Comparison of ENCODE assay signal across 10 mouse cellular contexts in genomic region chr7:44704363-44704762, GRCm38 (mm10). TPM values are rescaled to one million over a fixed set of nuclear protein-coding genes. Genes with fewer than 3 reads are reported as not detected.
A peak's percentile ranks its signal among the peaks of the same experiment; 100 is the strongest.
DNase-seq lines count a peak whose midpoint lies in the region; ATAC-seq and TF ChIP-seq lines count a peak whose summit lies in the region.
"Had no signal": no experiment of that assay in that cellular context is flagged by ENCODE, and none has a peak within 500 bp of the region (broad histone marks: within the 10 kb centered on the region; RNA-seq: fewer than 3 reads in every experiment).

No protein-coding gene starts in this region.

- H3K9me3 ChIP-seq in neural tube, embryonic 11.5 days (ENCODE audit: control insufficient read depth, low read length) = no peaks in the 10 kb centered on the region

- peak; percentile 38 to 79 for DNase-seq in adrenal gland, adult (ENCODE audit: inconsistent age in 2 of 2, low spot score in 1 of 2)
- no peak for DNase-seq in adrenal gland, adult 8-10 months
- DNase-seq in layer of hippocampus, adult 2 months (ENCODE audit: low spot score in 2 of 2) = peak in 1 of 2 experiments; percentile 60
- no peak for DNase-seq in layer of hippocampus, adult 9-11 months
- peak; percentile 77 for DNase-seq in R1 (ENCODE audit: low read depth, low spot score)
- DNase-seq in neural tube, embryonic 11.5 days (ENCODE audit: low spot score) = peak; percentile 27
- DNase-seq in gastrocnemius, postnatal 10 days = no peak

- ATAC-seq in erythroblast, adult 5-6 weeks (replicated peaks; ENCODE audit: low FRiP score, poor library complexity, severe bottlenecking) = peak; percentile 55; the same call in 1 of the 2 replicates
- no peak for ATAC-seq in neural tube, embryonic 11.5 days (ENCODE audit: insufficient read depth, low FRiP score, low TSS enrichment)

- no peak overlapping the region for H3K27ac ChIP-seq in layer of hippocampus, adult 2 months
- H3K27ac ChIP-seq in neural tube, embryonic 11.5 days (ENCODE audit: low read depth, low read length) = no peak overlapping the region
- H3K27ac ChIP-seq: limb, embryonic 12.5 days had no signal

- H3K9ac ChIP-seq in neural tube, embryonic 11.5 days (ENCODE audit: low read length) = no peak overlapping the region
- H3K9ac ChIP-seq: limb, embryonic 12.5 days had no signal

- WGBS in neural tube, embryonic 11.5 days = 64% methylated on average over 3 of the region's 3 CpGs

- H3K4me1 ChIP-seq in neural tube, embryonic 11.5 days (ENCODE audit: control insufficient read depth, insufficient read depth, low read length) = no peaks in the 10 kb centered on the region
- H3K4me1 ChIP-seq: limb, embryonic 12.5 days had no signal

- H3K4me3 ChIP-seq in layer of hippocampus, adult 2 months = no peak overlapping the region
- no peak overlapping the region for H3K4me3 ChIP-seq in neural tube, embryonic 11.5 days (ENCODE audit: low read depth, low read length)
- H3K4me3 ChIP-seq: limb, embryonic 12.5 days had no signal

- H3K4me2 ChIP-seq in neural tube, embryonic 11.5 days (ENCODE audit: low read depth) = no peak overlapping the region
- H3K4me2 ChIP-seq: limb, embryonic 12.5 days had no signal

- no peaks in the 10 kb centered on the region for H3K36me3 ChIP-seq in neural tube, embryonic 11.5 days (ENCODE audit: control insufficient read depth, insufficient read depth, low read length)
- H3K36me3 ChIP-seq: limb, embryonic 12.5 days had no signal

- no peaks in the 10 kb centered on the region for H3K27me3 ChIP-seq in neural tube, embryonic 11.5 days (ENCODE audit: control insufficient read depth, insufficient read depth, low read length)
- H3K27me3 ChIP-seq: limb, embryonic 12.5 days had no signal

- peak; percentile 87 for TF ChIP-seq CTCF in layer of hippocampus, adult 2 months (conservative IDR thresholded peaks at IDR 0.05)

RNA-seq across cellular contexts. Expression of gene Izumo2, which starts 4.2 kb away (rescaled TPM):
- not detected for total RNA-seq in adrenal gland, adult 8-10 months (2022)
- total RNA-seq in layer of hippocampus, adult 2 months (2021) = not detected
- not detected in 2 replicates for total RNA-seq in erythroblast, adult 5-6 weeks (2015; ENCODE audit: low replicate concordance)
- total RNA-seq in erythroblast, adult 5-6 weeks (2017; ENCODE audit: low replicate concordance) = not detected in 2 replicates
- polyA plus RNA-seq in neural tube, embryonic 11.5 days (2014; fragmentation: Nextera tagmentation; extraction: Ambion mirVana) = not detected in 2 replicates
- total RNA-seq in gastrocnemius, postnatal 10 days (2021) = not detected
- polyA plus RNA-seq: frontal cortex, adult 2 months; limb, embryonic 12.5 days had no signal

RNA-seq across cellular contexts. Expression of gene Myh14, which starts 33.7 kb away (rescaled TPM):
- 10 to 100 TPM in 1 of 4 experiments, 1 to 10 TPM in 3; 7.3 to 16.5 (median 8.4) TPM for total RNA-seq in adrenal gland, adult 8-10 months (2022)
- 10 to 100 TPM; 30.4 TPM for total RNA-seq in layer of hippocampus, adult 2 months (2021)
- total RNA-seq in erythroblast, adult 5-6 weeks (2015; ENCODE audit: low replicate concordance) = not detected in 2 replicates
- not detected in 2 replicates for total RNA-seq in erythroblast, adult 5-6 weeks (2017; ENCODE audit: low replicate concordance)
- polyA plus RNA-seq in neural tube, embryonic 11.5 days (2014; fragmentation: Nextera tagmentation; extraction: Ambion mirVana) = 2.2 and 2.5 TPM in 2 replicates
- total RNA-seq in gastrocnemius, postnatal 10 days (2021) = 10 to 100 TPM; 21.4 to 23.3 TPM

RNA-seq across cellular contexts. Expression of gene Vrk3, which starts 43.9 kb away (rescaled TPM):
- total RNA-seq in adrenal gland, adult 8-10 months (2022) = 10 to 100 TPM; 46.5 to 73.4 (median 54.8) TPM
- total RNA-seq in layer of hippocampus, adult 2 months (2021) = 10 to 100 TPM; 31.7 to 35.4 TPM
- 21.5 and 24.0 TPM in 2 replicates for total RNA-seq in erythroblast, adult 5-6 weeks (2015; ENCODE audit: low replicate concordance)
- total RNA-seq in erythroblast, adult 5-6 weeks (2017; ENCODE audit: low replicate concordance) = 11.3 and 22.7 TPM in 2 replicates
- polyA plus RNA-seq in neural tube, embryonic 11.5 days (2014; fragmentation: Nextera tagmentation; extraction: Ambion mirVana) = 37.5 and 41.2 TPM in 2 replicates
- total RNA-seq in gastrocnemius, postnatal 10 days (2021) = 10 to 100 TPM; 16.7 to 18.5 TPM

RNA-seq across cellular contexts. Expression of gene Zfp473, which starts 46.5 kb away (rescaled TPM):
- 1 to 10 TPM in 1 of 4 experiments, under 1 TPM in 3; 0.35 to 1.1 (median 0.41) TPM for total RNA-seq in adrenal gland, adult 8-10 months (2022)
- under 1 TPM; 0.25 to 0.44 TPM for total RNA-seq in layer of hippocampus, adult 2 months (2021)
- 0.58 TPM in 1 of 2 replicates, not detected in the other for total RNA-seq in erythroblast, adult 5-6 weeks (2015; ENCODE audit: low replicate concordance)
- 0.14 and 0.60 TPM in 2 replicates for total RNA-seq in erythroblast, adult 5-6 weeks (2017; ENCODE audit: low replicate concordance)
- polyA plus RNA-seq in neural tube, embryonic 11.5 days (2014; fragmentation: Nextera tagmentation; extraction: Ambion mirVana) = 2.9 and 3.2 TPM in 2 replicates
- total RNA-seq in gastrocnemius, postnatal 10 days (2021) = under 1 TPM in 1 of 2 experiments, not detected in 1; 0.29 TPM

Comparison
In these comparisons a context has a peak if more than half of its experiments do, and no peak if none do; other contexts are left out.
1. DNase-seq: peak in adrenal gland, adult (2 of 2), R1 (single experiment) and neural tube, embryonic 11.5 days (single experiment); none in adrenal gland, adult 8-10 months (single experiment), layer of hippocampus, adult 9-11 months (single experiment) and gastrocnemius, postnatal 10 days (single experiment).
2. RNA of gene Myh14, which starts 33.7 kb away (total RNA-seq): 30.4 TPM in layer of hippocampus, adult 2 months, 21.4 to 23.3 TPM in gastrocnemius, postnatal 10 days and 7.3 to 16.5 TPM in adrenal gland, adult 8-10 months; not detected in erythroblast, adult 5-6 weeks; every median in the first group is over 4 times any median in the second.